Mouse (Mus musculus): ENCODE measurements at regions not wholly inside any gene's neighbourhood (a gene's known extent, or its start where the extent isn't known, plus 50 kb on each side); places are given as distances from the start of the nearest gene placed in this dataset.

DNA sequence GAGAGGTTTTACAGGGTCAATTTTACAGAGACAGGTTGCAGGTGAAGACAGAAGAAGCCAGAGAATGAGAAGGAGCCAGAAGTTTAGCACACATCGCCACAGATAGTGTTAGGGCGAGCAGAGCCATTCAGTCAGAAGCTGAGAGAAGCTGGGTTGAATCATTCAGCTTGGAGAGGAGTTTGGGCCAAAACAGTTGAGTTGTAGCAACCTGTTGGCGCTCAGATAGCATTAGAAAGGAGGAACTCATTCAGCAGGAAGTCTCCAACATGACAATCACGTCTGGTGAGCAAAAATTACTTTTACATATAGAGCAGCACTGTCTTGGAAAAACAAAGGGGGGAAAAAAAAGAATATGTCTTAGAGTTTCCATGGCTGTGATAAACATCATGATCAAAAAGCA lies 53.2 kb downstream of the Fam43a start:
- Histone ChIP-seq H3K27me3 (no peaks in the 10 kb centered on the region), H3K4me3 (no peak overlapping the region), H3K9ac (no peak overlapping the region), H3K9me3 (no peaks in the 10 kb centered on the region), H3K4me1 (0 out of 2 replicates have a peak, but pooled peaks cover 9% of the 10 kb centered on the region), H3K27ac (no peak overlapping the region), H3K36me3 (no peaks in the 10 kb centered on the region), H3K4me2 (no peak overlapping the region)
- WGBS: 70% methylated on average over 4 of the region's 4 CpGs
- ATAC-seq (ENCODE audit: insufficient number of reproducible peaks, insufficient read depth, low FRiP score, low TSS enrichment, low read depth): no peak

DNA sequence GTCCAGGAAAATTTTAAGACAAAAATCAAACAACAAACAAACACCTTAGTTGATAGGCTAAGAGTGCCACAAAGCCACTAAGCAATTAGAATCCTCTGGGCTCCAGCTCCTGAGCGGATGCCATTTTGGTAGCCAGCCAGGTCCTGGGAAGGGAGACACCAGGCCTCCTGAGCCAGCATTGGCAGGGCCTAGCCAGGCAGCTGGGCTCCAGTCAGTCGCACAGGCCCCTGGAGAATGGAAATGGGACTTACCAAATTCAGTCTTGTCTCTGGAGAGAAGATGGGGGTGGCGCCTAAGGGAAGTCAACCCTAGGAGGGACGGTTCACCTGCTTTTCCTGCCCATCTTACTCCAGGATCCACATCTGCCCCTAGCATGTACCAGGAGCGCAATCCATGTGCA lies 54.3 kb downstream of the Fam43a start:
- 83% methylated on average over 5 of the region's 5 CpGs for WGBS
- H3K27me3 ChIP-seq: no peaks in the 10 kb centered on the region
- H3K36me3 ChIP-seq: no peaks in the 10 kb centered on the region
- no peak overlapping the region for H3K9ac ChIP-seq
- no peak for ATAC-seq (ENCODE audit: insufficient number of reproducible peaks, insufficient read depth, low FRiP score, low TSS enrichment, low read depth)
- no peaks in the 10 kb centered on the region for H3K9me3 ChIP-seq
- H3K4me1 ChIP-seq: 0 out of 2 replicates have a peak, but pooled peaks cover 9% of the 10 kb centered on the region
- H3K4me2 ChIP-seq: no peak overlapping the region
- no peak overlapping the region for H3K4me3 ChIP-seq
- no peak overlapping the region for H3K27ac ChIP-seq

DNA sequence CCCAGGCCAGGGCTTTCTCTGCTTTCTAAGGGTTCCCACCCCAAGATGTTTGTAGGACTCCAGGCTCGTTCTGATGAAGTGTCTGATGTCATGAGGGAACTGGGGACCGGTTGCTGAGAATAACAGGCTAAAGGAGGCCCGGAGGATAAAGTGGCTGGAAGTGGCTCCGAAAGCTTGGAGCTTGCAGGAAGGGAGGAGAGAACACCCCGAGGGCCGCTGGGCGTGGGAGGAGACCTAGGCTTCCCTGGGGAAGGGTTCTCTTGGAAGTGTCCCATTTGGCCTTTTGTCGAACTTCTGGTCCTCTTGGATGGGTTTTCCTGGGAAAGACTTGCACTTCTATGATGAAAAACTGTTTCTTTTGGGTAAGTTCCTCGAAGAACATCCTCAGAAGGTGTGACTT lies 54.7 kb downstream of the Fam43a start:
- Histone ChIP-seq H3K36me3 (no peaks in the 10 kb centered on the region), H3K9ac (no peak overlapping the region), H3K4me1 (0 out of 2 replicates have a peak, but pooled peaks cover 9% of the 10 kb centered on the region), H3K9me3 (no peaks in the 10 kb centered on the region), H3K4me3 (no peak overlapping the region), H3K4me2 (no peak overlapping the region), H3K27me3 (no peaks in the 10 kb centered on the region), H3K27ac (no peak overlapping the region)
- no peak for ATAC-seq (ENCODE audit: insufficient number of reproducible peaks, insufficient read depth, low FRiP score, low TSS enrichment, low read depth)
- WGBS: 81% methylated on average over 9 of the region's 9 CpGs

DNA sequence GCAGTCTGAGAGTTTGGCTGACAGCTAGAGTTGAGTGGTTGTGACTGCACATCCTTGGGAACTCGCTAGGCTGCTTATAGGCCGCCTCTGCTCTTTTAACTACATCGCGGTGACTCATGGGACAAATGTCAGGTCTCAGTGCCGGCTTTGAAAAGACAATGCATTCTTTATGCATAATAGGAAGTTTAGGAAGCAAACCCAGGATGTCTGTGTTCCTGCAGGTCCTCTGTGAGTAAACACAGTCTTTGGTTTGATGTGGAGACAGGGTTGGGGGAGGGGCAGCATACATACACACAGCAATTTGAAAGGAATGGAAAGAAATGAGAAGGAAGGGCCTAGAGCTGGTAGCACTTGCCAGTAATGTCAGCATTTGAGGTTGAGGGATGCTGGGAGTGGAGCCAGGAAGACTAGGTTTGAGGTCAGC lies 56.3 kb downstream of the Fam43a start:
- Histone ChIP-seq H3K36me3 (no peaks in the 10 kb centered on the region), H3K9me3 (no peaks in the 10 kb centered on the region), H3K27ac (no peak overlapping the region), H3K4me2 (no peak overlapping the region), H3K9ac (no peak overlapping the region), H3K27me3 (no peaks in the 10 kb centered on the region), H3K4me3 (no peak overlapping the region), H3K4me1 (peaks cover 9% of the 10 kb centered on the region; the same call in 1 of the 2 replicates)
- WGBS: 33% methylated on average over 5 of the region's 5 CpGs
- peak; percentile 72 for ATAC-seq (ENCODE audit: insufficient number of reproducible peaks, insufficient read depth, low FRiP score, low TSS enrichment, low read depth)

DNA sequence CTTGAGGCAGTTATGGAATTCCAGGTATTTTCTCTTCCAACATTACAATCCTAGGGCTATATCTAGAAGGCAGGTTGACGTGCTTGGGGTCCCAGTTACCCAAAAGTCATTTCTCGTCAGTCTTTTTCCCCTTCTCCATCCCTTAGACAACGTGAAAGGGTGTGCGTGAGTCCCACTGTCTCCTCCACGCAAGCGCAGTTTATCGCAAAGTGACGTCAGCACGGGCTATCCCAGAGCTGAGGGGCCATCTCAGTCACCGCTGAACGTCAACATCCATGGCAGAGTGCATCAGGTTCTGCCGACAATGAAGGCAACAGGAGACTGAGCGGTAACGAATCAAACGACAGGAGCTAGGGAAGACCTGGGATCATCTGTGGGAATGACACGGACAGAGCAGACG lies 57.4 kb downstream of the Fam43a start:
- H3K4me2 ChIP-seq: no peak overlapping the region
- H3K4me1 ChIP-seq: peaks cover 20% of the 10 kb centered on the region
- H3K9me3 ChIP-seq: no peaks in the 10 kb centered on the region
- 91% methylated on average over 17 of the region's 17 CpGs for WGBS
- ATAC-seq (ENCODE audit: insufficient number of reproducible peaks, insufficient read depth, low FRiP score, low TSS enrichment, low read depth): no peak
- no peak overlapping the region for H3K9ac ChIP-seq
- H3K27me3 ChIP-seq: no peaks in the 10 kb centered on the region
- no peak overlapping the region for H3K27ac ChIP-seq
- H3K36me3 ChIP-seq: no peaks in the 10 kb centered on the region
- no peak overlapping the region for H3K4me3 ChIP-seq

DNA sequence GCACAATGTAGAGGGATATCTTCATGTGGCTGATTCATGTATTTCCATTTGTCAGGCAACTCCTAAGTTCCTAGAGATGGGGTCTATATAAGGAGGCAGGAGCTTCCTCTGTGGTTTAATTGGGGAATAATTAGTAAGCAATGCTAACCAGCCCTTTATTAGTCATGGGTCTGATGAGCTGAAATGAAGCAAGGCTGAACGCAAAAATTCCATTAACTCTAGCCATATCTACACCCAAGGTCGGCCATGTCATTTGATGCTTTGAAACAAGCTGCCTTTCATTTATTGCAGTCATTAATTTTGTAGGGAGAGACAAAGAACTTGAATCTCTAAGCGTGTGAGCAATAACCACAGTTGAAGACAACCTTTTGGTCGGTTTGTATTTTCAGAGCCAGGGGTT lies 59.4 kb downstream of the Fam43a start:
- ATAC-seq (ENCODE audit: insufficient number of reproducible peaks, insufficient read depth, low FRiP score, low TSS enrichment, low read depth): no peak
- peaks cover 25% of the 10 kb centered on the region for H3K4me1 ChIP-seq
- WGBS: 87% methylated on average over 4 of the region's 4 CpGs
- H3K4me2 ChIP-seq: no peak overlapping the region
- H3K9ac ChIP-seq: no peak overlapping the region
- no peaks in the 10 kb centered on the region for H3K36me3 ChIP-seq
- no peak overlapping the region for H3K27ac ChIP-seq
- H3K27me3 ChIP-seq: no peaks in the 10 kb centered on the region; the same call in 1 of the 2 replicates
- H3K4me3 ChIP-seq: no peak overlapping the region
- H3K9me3 ChIP-seq: no peaks in the 10 kb centered on the region

DNA sequence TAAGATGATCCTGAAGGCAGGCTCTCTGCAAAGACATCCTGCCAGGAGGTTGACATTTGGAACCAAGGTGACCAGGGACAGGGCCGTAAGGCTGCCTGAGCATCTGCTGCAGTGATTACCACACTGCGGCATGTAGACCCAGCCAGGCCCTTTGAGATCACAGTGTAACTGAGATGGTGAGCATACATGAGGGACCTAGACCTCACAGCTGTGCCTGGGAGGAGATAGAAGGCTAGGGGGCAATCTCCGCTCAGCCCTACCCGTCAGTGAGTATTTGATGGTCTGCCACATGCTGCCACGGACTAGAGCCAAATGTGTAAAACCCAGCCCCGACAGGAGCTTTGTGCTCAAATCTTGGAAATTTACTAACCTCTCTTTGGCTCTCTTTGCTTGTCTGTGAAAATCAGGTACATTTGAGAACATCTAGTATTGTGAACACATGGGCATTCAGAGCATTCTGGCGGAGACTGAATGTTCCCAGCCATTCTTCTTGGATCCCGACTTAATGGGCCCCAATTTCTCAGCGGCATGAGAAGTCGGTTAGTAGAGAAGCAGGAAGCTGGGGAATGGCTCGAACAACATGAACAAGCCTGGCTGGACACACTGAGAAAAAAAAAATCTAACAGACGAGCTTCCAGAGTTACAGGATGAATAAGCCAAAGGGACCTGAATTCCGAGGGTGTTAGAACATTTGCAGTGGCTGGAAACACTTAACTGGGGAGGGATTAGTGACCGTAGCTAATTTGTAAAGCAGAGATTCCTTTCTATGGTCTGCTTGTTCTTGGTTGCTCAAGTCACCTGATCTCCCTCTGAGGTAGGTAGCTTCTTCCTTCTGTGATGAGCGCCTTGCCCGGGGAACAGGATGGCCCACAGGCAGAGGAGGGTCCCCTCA lies 61.8 kb downstream of the Fam43a start:
- 40% methylated on average over 16 of the region's 16 CpGs for WGBS
- Histone ChIP-seq H3K27ac (no peak overlapping the region), H3K36me3 (no peaks in the 10 kb centered on the region)

DNA sequence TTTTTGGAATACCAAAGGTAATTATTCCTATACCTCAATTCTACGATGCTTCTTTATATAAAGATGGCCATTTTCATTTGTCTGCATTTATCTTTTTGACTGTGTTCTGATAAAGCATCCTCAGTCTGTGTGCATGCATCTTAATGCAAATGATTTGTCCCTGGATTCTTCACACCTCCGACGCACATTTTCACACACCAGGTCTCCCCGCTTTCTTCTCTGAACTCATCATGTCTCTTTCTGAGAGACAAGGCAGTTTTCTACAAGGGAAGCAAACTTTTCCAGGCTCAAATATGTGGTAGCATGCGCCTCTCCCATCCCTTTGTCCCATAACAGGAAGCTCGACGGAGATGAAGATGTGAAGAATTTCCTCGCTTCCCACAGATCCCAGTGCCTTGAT lies 63.5 kb downstream of the Fam43a start:
- Histone ChIP-seq H3K4me3 (no peak overlapping the region), H3K4me1 (peaks cover 24% of the 10 kb centered on the region), H3K27me3 (no peaks in the 10 kb centered on the region; the same call in 1 of the 2 replicates), H3K36me3 (no peaks in the 10 kb centered on the region), H3K9me3 (no peaks in the 10 kb centered on the region), H3K27ac (no peak overlapping the region), H3K9ac (no peak overlapping the region), H3K4me2 (no peak overlapping the region)
- WGBS: 68% methylated on average over 8 of the region's 8 CpGs
- no peak for ATAC-seq (ENCODE audit: insufficient number of reproducible peaks, insufficient read depth, low FRiP score, low TSS enrichment, low read depth)

More for the DNA sequence above, 61.8 kb downstream of the Fam43a start:
- Histone ChIP-seq H3K27me3 (no peaks in the 10 kb centered on the region; the same call in 1 of the 2 replicates), H3K9me3 (no peaks in the 10 kb centered on the region), H3K4me1 (peaks cover 24% of the 10 kb centered on the region), H3K4me3 (no peak overlapping the region), H3K9ac (no peak overlapping the region), H3K4me2 (peak overlapping the region; percentile 9; the same call in 1 of the 2 replicates)
- ATAC-seq (ENCODE audit: insufficient number of reproducible peaks, insufficient read depth, low FRiP score, low TSS enrichment, low read depth): no peak

DNA sequence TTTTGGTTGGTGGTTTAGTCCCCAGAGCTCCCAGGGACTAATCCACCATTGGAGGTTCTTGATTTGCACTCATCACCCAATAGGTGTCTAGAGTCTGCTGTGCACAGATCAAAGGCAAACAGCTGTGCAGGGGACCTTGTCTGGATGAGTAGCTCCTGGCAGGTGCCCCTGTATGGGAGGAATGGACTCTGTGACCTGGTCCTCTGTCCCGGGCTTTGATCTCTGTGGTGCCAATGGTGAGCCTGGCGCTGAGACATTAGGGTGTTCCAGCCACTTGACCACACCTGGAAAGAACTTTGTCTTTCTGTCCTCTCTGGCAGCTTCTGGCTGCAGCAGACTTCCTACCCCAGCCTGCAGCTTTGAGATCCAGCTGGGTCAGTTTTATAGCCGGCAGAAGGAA lies 64.4 kb downstream of the Fam43a start:
- no peak overlapping the region for H3K4me2 ChIP-seq
- no peak overlapping the region for H3K9ac ChIP-seq
- H3K36me3 ChIP-seq: no peaks in the 10 kb centered on the region
- no peak overlapping the region for H3K27ac ChIP-seq
- no peaks in the 10 kb centered on the region for H3K9me3 ChIP-seq
- no peaks in the 10 kb centered on the region; the same call in 1 of the 2 replicates for H3K27me3 ChIP-seq
- H3K4me1 ChIP-seq: peaks cover 24% of the 10 kb centered on the region
- 77% methylated on average over 3 of the region's 3 CpGs for WGBS
- no peak for ATAC-seq (ENCODE audit: insufficient number of reproducible peaks, insufficient read depth, low FRiP score, low TSS enrichment, low read depth)
- H3K4me3 ChIP-seq: no peak overlapping the region

DNA sequence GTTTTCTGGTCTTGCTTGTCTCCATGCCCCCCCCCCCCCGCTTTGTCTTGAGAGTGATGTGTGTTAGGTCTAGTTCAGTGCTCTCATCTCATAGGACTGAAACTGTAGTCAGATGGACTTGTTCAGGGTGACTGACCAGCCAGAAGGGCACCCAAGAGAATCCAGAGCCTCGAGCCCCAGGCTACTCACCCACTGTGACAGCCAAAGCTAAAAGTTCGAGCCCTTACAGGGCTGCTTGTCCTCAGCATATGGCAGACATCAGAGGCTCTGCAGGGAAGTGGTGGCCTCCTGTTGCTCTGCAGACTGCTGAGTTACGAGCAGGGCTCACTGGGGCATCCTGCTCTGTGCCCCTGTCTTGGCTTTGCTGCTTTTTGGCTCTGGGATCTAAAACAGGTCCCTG lies 64.9 kb downstream of the Fam43a start:
- H3K9ac ChIP-seq: no peak overlapping the region

DNA sequence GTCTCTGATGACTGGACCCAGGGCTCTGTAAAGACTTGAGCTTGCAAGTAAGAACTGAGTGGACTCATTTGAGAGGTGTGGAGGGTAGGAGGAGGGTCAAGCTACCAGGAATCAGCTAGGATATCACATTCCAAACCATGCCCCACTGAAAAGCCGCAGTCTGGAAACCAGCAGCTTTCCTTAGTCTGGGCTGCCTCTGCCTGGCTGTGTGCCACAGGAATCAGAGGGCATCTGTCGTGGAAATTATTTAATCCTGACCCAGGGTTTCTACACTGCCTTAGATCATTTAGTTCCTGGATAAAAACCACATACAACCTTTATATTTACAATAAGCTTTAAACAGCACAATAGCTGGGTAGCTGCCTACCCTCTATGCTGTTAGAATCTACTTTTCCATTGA lies 66.4 kb downstream of the Fam43a start:
- peaks cover 23% of the 10 kb centered on the region for H3K4me1 ChIP-seq
- no peak overlapping the region for H3K4me3 ChIP-seq
- no peak for ATAC-seq (ENCODE audit: insufficient number of reproducible peaks, insufficient read depth, low FRiP score, low TSS enrichment, low read depth)
- 25% methylated on average over 2 of the region's 2 CpGs for WGBS
- no peak overlapping the region for H3K27ac ChIP-seq
- no peak overlapping the region for H3K9ac ChIP-seq
- no peaks in the 10 kb centered on the region; the same call in 1 of the 2 replicates for H3K27me3 ChIP-seq
- H3K36me3 ChIP-seq: no peaks in the 10 kb centered on the region
- no peaks in the 10 kb centered on the region for H3K9me3 ChIP-seq
- no peak overlapping the region for H3K4me2 ChIP-seq

More for the DNA sequence above, 64.9 kb downstream of the Fam43a start:
- no peaks in the 10 kb centered on the region for H3K36me3 ChIP-seq
- peaks cover 24% of the 10 kb centered on the region for H3K4me1 ChIP-seq
- H3K27ac ChIP-seq: no peak overlapping the region
- no peak overlapping the region for H3K4me3 ChIP-seq
- H3K4me2 ChIP-seq: no peak overlapping the region
- no peaks in the 10 kb centered on the region; the same call in 1 of the 2 replicates for H3K27me3 ChIP-seq
- ATAC-seq (ENCODE audit: insufficient number of reproducible peaks, insufficient read depth, low FRiP score, low TSS enrichment, low read depth): no peak
- 43% methylated on average over 4 of the region's 4 CpGs for WGBS
- H3K9me3 ChIP-seq: no peaks in the 10 kb centered on the region

DNA sequence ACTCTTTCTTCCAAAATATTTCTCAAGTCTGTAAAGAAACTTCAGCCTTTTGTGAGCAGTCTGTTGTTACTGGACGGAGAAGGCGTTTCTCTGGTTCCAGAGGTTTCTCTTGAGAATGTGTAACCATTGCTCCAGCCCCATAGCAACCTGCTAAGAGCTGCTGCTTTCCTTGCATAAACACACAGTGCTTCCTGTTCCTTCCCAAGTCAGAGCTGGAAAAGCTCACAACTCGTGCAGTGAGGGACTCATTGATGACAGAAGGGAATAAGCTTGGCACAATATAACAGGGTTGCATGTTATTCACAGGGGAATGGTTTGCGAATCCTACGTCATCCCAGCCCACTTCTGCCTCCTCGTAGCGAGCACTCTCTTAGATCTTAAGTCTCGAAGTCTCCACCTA lies 70.4 kb downstream of the Fam43a start:
- H3K9me3 ChIP-seq: no peaks in the 10 kb centered on the region
- no peaks in the 10 kb centered on the region for H3K36me3 ChIP-seq
- no peak overlapping the region for H3K4me2 ChIP-seq
- no peak for ATAC-seq (ENCODE audit: insufficient number of reproducible peaks, insufficient read depth, low FRiP score, low TSS enrichment, low read depth)
- no peak overlapping the region for H3K9ac ChIP-seq
- H3K4me1 ChIP-seq: peaks cover 11% of the 10 kb centered on the region
- no peaks in the 10 kb centered on the region for H3K27me3 ChIP-seq
- no peak overlapping the region for H3K27ac ChIP-seq
- no peak overlapping the region for H3K4me3 ChIP-seq
- WGBS: 79% methylated on average over 8 of the region's 8 CpGs

All from embryonic facial prominence, embryonic 13.5 days (tissue).